Mouse (Mus musculus) Patski (cell line): ENCODE data around the gene Mecom. TPM values are rescaled to one million over a fixed set of nuclear protein-coding genes. Genes with fewer than 3 reads are reported as not detected.

ENCODE experiments used
- ATAC-seq: fragments of 100-300 bp; one replicate; pipeline ENCODE4 v1.8.0; 2021
- CTCF ChIA-PET: fragments of 350-600 bp; sonication (Branson Sonifier 250); formaldehyde crosslinking; loops from one replicate; lab custom pipeline; 2022; ENCODE audit warnings: inconsistent platforms; lab: Charles Lee
- POLR2A ChIA-PET: fragments of 350-600 bp; sonication (Branson Sonifier 250); formaldehyde crosslinking; loops from one replicate; lab custom pipeline; 2022; ENCODE audit warnings: antibody characterized with exemption, inconsistent platforms; lab: Charles Lee
- DNase-seq: peaks from one replicate; pipeline ENCODE4 v3.0.0-alpha.2; 2011; ENCODE audit warnings: low read depth, low spot score
- H3K27me3 ChIP-seq: fragments of 371-371 bp; one replicate; pipeline ENCODE4 v1.5.1; 2021
- CTCF ChIP-seq: fragments of 100-300 bp; IDR thresholded peaks from one replicate; pipeline ENCODE4 v1.5.1; 2021
- in situ Hi-C: fragments of 300-500 bp; cut with MboI; formaldehyde crosslinking; loops from 3 replicates; pipeline ENCODE4 v1.11.1; 2018; ENCODE audit warnings: low pct_unique_long_range_greater_than_20kb, mixed read lengths
- polyA plus RNA-seq: library from polyadenylated mRNA; unstranded; gene quantifications from one replicate; pipeline ENCODE4 v1.2.3, GENCODE M21; 2021

Gene Mecom
- polyA plus RNA-seq, 1 experiment from 2014 or later = 18.4 TPM

DNA sequence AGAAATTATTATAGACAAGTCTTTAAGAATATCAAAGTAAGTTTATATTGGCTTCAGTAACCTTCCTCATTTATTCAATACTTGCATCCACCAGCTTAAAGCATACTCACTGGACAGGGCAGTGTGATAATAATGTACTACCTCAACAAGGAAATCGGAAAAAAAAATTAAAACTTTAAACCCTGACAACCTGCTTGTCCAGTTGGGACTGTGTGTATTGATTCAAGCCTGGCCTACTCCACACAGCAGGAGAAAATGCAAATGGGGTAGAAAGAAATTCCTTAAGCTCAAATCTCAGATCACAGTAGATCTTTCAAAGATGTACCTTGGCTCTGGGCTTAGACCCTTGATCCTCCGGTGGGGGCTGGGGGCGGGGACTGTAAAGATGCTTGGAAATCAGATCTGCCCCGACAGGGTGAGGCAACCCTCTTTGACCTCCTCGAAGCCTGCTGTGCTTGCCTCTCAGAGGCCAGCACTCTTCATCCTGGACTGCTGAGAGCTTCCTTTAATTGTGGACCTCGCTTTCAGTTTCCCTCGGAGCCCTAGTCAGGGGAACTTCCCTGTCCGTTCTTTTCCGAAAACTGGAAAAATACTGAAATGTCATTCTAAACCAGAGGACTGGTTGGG, 49.5 kb downstream of the Mecom start:
- ChIA-PET CTCF (interaction anchor here (0.9 kb wide), 1 partner anchor 13 kb away, joined by 4 read pairs; no protein-coding TSS in a partner anchor), POLR2A (interaction anchor here (0.6 kb wide), 1 partner anchor 145 kb away, joined by 4 read pairs; no protein-coding TSS in a partner anchor)
- DNase-seq (no peak), ATAC-seq (no peak)
- in situ Hi-C loops = no loop called here
- peaks cover 76% of the 10 kb centered on the region for H3K27me3 ChIP-seq
- TF ChIP-seq CTCF = no peak

DNA sequence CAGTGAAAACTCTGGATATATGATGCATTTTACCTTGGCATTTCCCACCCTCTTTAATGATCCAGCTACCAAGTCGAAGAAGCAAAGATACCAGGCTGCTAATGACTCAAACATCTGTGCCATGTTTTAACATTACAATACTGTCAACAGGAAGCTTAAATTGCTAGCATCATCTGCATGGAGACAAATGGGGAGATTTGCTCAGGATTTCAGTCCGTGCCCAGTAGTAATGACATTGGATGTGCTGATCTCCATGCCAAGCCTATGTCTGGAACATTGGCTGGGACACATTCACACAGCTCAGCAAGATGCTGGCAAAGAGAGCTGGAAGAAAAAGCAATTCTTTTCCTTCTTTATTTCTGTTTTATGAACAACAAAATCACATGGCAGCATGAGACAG, 53.4 kb downstream of the Mecom start:
- POLR2A ChIA-PET = no interaction called here
- DNase-seq (no peak), ATAC-seq (no peak)
- no peak for TF ChIP-seq CTCF
- CTCF ChIA-PET = interaction anchor here (1.0 to 1.7 kb wide), 3 partner anchors 10 to 76 kb away, joined by 3 read pairs; no protein-coding TSS in a partner anchor
- in situ Hi-C loops = no loop called here
- peaks cover 64% of the 10 kb centered on the region for H3K27me3 ChIP-seq

DNA sequence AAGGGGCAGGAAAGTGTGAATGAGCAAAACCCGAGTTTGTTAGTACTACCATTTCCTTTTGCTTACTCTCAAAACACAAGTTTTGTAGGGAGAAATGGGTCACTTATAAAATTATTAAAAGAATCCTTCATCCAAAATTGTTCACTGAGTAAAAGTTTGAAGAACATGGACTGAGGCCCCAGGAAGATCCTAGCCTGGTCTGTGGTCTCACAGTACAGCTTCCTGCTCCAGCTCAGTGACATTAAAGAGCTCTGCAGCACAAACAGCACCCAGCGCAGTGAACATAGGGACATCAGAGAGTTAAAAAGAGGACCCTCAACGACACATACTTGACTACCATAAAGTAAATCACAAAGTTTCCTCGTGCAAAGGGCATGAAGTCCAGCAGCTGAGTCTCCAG, 59.0 kb downstream of the Mecom start:
- peaks cover 68% of the 10 kb centered on the region for H3K27me3 ChIP-seq
- in situ Hi-C loops = no loop called here
- ATAC-seq (no peak), DNase-seq (no peak)
- ChIA-PET CTCF (no interaction called here), POLR2A (no interaction called here)
- no peak for TF ChIP-seq CTCF

GRCm38 (mm10) chr3:30486422-30486821, 61.4 kb downstream of the Mecom start:
- no peak for DNase-seq
- CTCF ChIA-PET = interaction anchor here (1.1 kb wide), 1 partner anchor 25 kb away, joined by 3 read pairs; no protein-coding TSS in a partner anchor
- in situ Hi-C loops = no loop called here
- POLR2A ChIA-PET = interaction anchor here (0.6 to 0.7 kb wide), 2 partner anchors 25 to 33 kb away, joined by 4 to 5 read pairs; no protein-coding TSS in a partner anchor
- TF ChIP-seq CTCF = no peak
- no peak for ATAC-seq
- peaks cover 74% of the 10 kb centered on the region for H3K27me3 ChIP-seq

DNA sequence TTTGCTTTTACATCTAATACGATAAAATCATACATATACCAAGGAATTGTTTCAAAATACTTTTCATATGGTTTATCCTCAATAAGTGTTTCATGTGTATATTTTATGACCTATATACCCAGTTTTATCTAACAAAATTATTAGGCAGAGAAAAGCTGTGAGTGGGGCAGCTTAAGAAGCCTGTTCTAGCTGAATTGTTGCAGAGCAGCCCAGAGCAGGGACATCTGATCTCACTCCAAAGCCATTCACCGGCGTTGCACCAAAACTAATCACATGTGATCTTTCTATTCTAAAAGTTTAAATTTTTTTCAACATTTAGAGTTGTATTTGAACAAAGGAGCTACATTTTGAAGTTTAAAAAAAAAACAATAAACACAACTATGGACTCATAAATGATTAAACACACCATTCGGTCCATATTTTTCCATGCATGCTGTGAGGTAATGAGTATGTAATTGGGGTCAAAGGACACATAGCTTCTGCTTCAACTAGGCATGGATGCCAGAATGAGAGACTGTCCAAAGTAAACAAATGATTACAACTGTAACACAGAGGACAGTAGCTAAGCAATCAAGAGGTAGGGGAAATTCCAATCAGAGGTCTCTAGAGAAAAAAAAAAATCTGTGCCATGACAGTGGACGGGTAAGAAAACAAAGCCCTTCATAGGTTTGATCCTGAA, 64.7 kb downstream of the Mecom start:
- in situ Hi-C loops = no loop called here
- POLR2A ChIA-PET = interaction anchor here (0.7 to 0.8 kb wide), 2 partner anchors 7 to 498 kb away, joined by 3 to 6 read pairs; no protein-coding TSS in a partner anchor
- TF ChIP-seq CTCF = no peak
- peaks cover 58% of the 10 kb centered on the region for H3K27me3 ChIP-seq
- DNase-seq (no peak), ATAC-seq (no peak)
- CTCF ChIA-PET = interaction anchor here (1.1 to 1.6 kb wide), 2 partner anchors 13 to 40 kb away, joined by 3 read pairs; no protein-coding TSS in a partner anchor

DNA sequence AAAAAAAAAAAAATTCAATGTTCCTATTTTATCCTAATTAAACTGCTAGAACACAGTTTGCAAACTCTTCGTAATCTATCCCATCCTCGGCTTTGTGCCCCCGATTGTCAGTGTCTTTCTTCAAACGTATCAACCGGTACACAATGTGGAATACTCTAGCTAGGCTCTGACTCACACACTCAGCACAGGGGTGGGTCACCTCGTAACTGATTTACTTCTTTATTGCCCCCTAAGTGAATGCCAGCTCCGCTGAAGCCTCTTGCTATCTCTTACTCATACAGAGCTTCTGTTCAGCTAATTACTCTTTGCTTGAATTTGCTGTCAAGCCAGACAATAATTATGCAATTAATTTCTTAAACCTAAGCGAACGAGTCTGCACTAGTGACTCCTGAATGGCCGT, 66.1 kb downstream of the Mecom start:
- no peak for ATAC-seq
- POLR2A ChIA-PET = no interaction called here
- peaks cover 55% of the 10 kb centered on the region for H3K27me3 ChIP-seq
- no peak for TF ChIP-seq CTCF
- in situ Hi-C loops = no loop called here
- DNase-seq = no peak
- CTCF ChIA-PET = no interaction called here

DNA sequence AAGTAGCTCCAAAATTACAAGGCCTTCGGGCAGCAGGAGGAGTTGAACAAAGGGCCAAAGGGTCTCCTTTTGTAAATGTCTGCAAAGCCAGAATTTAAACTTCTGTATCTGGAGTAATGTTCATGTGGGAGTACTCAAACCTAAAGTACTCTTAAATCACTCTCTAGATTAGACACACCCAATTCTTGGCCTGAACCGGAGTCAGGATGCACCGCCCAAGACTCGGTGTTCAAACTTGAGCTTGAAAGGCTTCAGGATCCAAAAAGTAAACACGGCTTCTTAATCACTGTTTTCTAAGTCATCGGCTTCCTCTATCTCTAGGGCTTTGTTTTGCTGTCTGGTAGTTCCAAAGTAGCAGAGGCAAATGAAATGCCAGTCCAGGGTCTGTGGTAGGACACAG, 67.3 kb downstream of the Mecom start:
- in situ Hi-C loops = no loop called here
- TF ChIP-seq CTCF = no peak
- peaks cover 55% of the 10 kb centered on the region for H3K27me3 ChIP-seq
- ChIA-PET CTCF (no interaction called here), POLR2A (no interaction called here)
- no peak for DNase-seq
- ATAC-seq = no peak

GRCm38 (mm10) chr3:30478252-30478651, 69.6 kb downstream of the Mecom start:
- in situ Hi-C loops = no loop called here
- no peak for TF ChIP-seq CTCF
- DNase-seq = no peak
- ChIA-PET POLR2A (no interaction called here), CTCF (interaction anchor here (1.4 kb wide), 1 partner anchor 27 kb away, joined by 3 read pairs; no protein-coding TSS in a partner anchor)
- no peak for ATAC-seq
- peaks cover 61% of the 10 kb centered on the region for H3K27me3 ChIP-seq

DNA sequence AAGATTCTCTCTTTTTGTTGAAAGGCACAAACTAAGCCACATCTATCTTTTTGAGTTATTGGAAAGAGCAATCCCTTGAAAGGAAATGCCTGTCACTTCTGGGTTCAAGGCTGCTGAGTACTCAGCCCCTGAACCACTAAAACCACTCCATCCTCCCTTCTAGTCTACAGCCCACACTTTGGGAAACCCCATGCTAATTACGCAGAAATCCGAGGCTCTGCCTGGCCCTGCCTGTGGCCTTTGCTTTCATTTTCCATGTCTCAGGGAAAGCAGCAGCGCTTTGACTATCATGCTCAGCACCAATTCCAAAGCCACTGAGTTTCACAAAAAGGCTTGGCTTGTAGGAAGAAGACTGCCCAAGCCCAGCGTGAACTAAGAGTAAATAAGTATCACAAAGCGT, 70.8 kb downstream of the Mecom start:
- ChIA-PET POLR2A (no interaction called here), CTCF (no interaction called here)
- DNase-seq = no peak
- in situ Hi-C loops = no loop called here
- H3K27me3 ChIP-seq = peaks cover 65% of the 10 kb centered on the region
- no peak for ATAC-seq
- TF ChIP-seq CTCF = no peak

- in situ Hi-C loops = no loop called here
- ChIA-PET CTCF (interaction anchor here (1.8 kb wide), 1 partner anchor 9 kb away, joined by 4 read pairs; no protein-coding TSS in a partner anchor), POLR2A (interaction anchor here (0.6 to 1.0 kb wide), 4 partner anchors 7 to 643 kb away, joined by 3 to 6 read pairs (median 3); no protein-coding TSS in a partner anchor)
- DNase-seq (no peak), ATAC-seq (no peak)
- H3K27me3 ChIP-seq = peaks cover 59% of the 10 kb centered on the region
- no peak for TF ChIP-seq CTCF
These were observed 72.2 kb downstream of the Mecom start for GRCm38 (mm10) chr3:30475591-30475990.
